In the genomic region with DNA sequence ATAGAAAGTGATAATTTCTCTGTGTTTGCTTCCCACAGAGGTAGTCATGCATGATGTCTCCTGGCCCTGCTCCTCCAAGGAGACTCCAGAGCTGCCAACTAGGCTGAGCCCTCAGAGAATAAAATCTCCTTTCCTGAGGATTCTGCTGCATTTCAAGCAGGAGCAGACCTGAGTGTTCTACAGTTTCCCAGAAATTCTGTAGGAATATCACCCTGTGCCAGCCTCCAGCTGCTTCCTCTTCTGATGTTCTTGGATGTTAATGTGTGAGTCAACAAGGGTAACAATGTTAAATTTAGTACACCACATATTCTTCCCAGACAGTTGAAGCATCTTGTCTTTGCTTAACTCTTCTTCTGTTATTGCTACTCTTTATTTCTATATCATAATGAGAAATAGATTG, we compare ENCODE assay signal across 5 mouse cellular contexts. TPM values are rescaled to one million over a fixed set of nuclear protein-coding genes. Genes with fewer than 3 reads are reported as not detected.
"Had no signal": no experiment of that assay in that cellular context is flagged by ENCODE, and none has a peak within 500 bp of the region (broad histone marks: within the 10 kb centered on the region; RNA-seq: fewer than 3 reads in every experiment).

A gene (plus strand): TSS at position 149 of the 400 bp plus-strand sequence.

RNA-seq across cellular contexts. Expression of the gene that starts here (rescaled TPM):
- total RNA-seq: layer of hippocampus, adult 2 months; layer of hippocampus, postnatal 10 days; layer of hippocampus, postnatal 36 days; left cerebral cortex, postnatal 4 days; megakaryocyte, adult 5-6 weeks had no signal
